Mouse (Mus musculus): ENCODE data around the gene BC067074.

DNA sequence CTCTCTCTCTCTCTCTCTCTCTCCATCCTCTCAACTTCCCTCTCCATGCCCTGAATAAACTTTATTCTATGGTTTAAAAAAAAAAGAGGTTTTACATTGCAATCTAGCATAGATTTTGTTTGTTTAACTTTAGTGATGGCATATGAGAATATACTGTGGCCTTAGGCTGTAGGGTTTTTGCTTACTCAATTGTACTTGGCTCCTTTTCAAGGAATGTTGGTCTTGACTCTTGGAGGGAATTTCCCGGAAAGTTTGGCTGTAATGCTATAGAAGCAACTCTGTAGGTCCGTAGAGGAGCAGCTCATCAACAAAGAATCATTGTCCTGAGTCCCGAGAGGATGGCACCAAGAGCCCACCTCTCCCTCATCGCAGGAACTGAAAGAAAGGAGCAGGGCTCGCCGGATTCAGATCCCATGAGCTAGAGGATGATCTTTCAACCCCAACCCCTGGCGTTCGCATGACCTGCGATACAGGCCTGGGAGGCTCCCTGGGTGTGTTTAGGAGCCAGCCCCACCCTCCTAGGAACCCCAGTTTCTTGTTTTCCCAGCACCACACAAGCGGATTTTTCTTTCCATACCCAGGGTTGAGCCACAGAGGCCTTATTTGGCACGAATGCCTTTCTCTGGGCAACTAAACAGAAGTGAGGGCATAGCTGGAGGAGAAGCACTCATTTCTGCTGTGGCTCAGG is 57.9 kb downstream of the BC067074 start:
- TF ChIP-seq EP300 (optimal IDR thresholded peaks at IDR 0.05) (no peak), CTCF (IDR thresholded peaks at IDR 0.05; ENCODE audit: low read depth) (no peak)
